Mouse (Mus musculus) layer of hippocampus, postnatal 14 days (tissue): Measurements from ENCODE around the gene Ephb1. TPM values are rescaled to one million over a fixed set of nuclear protein-coding genes. Genes with fewer than 3 reads are reported as not detected.

Experiments
- DNase-seq, 2 experiments: peaks; one replicate each; pipeline ENCODE4 v3.0.0; 2021 to 2022; ENCODE audit warnings: low spot score in 2 of 2, mixed read lengths in 1 of 2
- total RNA-seq, 2 experiments: library from RNA; stranded (reverse); gene quantifications; 2 replicates each; pipeline ENCODE4 v1.2.3; 2021

Ephb1 gene
- total RNA-seq, 2 experiments from 2014 or later: 46.2 to 48.5 TPM

DNA sequence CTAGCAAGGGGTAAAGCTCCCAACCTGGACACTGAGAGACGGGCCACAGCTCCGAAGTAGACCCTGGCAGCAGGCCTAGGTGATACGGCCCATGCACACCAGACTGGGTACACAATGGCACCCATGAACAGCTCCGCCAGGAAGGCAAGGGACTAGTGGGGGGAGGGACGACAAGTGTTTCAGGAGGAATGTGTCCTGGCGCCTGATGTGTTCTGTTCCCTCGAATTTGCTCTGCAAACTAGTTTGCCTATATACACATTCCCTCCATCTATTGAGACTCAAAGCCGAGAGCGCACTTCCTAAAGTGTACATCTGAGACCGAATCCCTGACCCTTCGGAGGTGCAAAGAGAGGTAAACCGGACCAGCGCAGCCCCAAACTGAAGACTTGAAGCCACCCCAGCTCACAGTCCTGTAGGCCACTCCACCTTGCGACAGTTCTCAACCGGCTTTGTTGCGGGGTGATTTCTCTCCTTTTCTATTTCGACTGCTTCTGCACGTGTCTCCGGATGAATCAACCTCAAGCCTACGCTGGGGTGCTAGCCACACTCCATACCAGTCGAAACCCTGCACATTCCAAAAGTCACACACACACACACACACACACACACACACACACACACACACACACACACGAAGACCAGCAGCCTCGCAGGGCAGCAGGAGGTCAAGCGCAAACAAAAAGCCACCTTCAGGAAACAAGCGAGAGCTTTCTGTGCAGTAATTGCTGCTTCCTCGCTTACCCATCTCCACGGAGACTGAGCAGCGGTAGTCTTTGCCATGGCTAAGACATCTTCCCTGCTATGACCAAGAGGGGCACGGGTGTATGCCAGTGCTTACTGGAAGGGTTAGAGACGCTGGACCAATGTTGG, 2.1 kb downstream of the Ephb1 start:
- no peak for DNase-seq

- DNase-seq: peak; percentile 21 to 42
Observed at GRCm38 (mm10) chr9:102351721-102352120, 2.8 kb downstream of the Ephb1 start.

DNA sequence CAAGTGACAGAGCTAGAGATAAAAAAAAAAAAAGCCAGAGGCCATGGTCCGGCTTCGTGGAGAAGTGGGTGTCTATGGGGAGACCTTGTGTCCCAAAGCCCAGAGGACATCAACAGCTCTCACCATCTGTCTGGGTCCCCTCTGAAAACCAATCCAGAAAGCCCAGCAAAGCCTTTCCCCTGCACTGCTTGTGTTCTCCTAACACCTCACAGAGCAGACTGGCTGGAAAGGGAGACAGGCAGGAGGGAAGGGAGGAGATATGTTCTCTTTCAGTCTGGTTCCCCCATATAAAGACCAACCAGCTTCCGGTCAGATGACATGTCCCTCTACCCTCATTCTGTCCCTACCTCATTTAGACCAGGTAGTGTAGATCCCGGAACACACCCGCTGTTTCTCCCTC, 3.3 kb downstream of the Ephb1 start:
- DNase-seq: no peak

GRCm38 (mm10) chr9:102350696-102351095, 3.8 kb downstream of the Ephb1 start:
- DNase-seq: no peak

DNA sequence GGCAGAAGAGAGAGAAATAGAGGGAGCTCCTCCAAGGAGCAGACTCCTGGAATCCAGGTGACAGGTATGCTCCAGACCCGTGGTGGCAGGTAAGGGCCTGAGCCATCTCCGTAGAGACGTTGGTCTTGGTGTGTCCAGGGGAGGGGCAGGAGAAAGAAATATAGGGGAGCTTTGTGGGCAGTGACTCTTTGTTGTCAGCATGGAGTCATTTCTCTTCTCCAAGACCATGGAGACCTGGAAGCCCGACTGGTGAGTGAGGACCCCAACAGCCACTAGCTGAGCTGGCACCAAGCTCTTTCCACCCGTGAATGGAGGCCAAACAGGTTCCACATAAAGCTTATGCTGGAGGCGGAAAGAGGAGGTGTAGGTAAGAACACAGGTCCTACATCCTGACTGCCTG, 4.4 kb downstream of the Ephb1 start:
- DNase-seq: no peak

DNA sequence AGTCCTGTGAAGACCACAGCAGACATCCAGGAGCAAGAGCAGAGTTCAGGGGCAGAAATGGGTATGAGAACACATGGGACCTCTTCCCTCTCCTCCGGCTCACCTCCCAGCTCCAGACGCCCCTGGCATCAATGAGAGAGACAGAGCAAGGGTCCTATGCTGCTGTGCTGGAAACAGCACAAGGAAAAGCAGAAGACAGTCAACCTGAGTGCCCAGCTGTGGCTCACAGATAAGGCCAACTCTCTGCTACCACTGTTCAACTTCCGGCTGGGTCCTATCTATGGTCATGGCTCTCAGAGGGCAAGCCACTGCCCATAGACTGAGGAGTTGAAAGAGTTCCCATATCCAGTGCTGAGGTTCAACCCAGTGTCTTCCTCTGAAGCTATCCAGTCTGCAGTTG, 7.7 kb downstream of the Ephb1 start:
- DNase-seq: no peak

- no peak for DNase-seq
Observed at GRCm38 (mm10) chr9:102345474-102345873, 9.0 kb downstream of the Ephb1 start.

DNA sequence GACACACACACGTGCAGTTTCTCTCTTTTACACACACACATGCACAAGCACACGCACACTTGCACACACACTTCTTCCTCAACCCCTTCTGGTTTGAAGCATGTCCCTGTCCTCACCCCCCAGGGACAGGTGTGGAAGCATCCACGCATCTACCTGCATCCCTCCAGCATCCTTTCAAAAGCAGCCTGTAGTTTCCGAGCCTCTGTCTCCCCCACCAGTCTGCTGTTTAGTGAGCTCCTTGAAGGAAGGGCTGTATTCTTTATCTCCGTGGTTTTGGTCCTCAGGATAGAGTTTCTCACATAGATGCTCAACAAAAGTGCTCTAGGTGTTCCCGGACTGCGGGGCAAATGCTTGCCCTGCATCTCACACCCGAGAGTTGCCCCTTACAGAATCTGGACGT, 9.4 kb downstream of the Ephb1 start:
- no peak for DNase-seq

DNA sequence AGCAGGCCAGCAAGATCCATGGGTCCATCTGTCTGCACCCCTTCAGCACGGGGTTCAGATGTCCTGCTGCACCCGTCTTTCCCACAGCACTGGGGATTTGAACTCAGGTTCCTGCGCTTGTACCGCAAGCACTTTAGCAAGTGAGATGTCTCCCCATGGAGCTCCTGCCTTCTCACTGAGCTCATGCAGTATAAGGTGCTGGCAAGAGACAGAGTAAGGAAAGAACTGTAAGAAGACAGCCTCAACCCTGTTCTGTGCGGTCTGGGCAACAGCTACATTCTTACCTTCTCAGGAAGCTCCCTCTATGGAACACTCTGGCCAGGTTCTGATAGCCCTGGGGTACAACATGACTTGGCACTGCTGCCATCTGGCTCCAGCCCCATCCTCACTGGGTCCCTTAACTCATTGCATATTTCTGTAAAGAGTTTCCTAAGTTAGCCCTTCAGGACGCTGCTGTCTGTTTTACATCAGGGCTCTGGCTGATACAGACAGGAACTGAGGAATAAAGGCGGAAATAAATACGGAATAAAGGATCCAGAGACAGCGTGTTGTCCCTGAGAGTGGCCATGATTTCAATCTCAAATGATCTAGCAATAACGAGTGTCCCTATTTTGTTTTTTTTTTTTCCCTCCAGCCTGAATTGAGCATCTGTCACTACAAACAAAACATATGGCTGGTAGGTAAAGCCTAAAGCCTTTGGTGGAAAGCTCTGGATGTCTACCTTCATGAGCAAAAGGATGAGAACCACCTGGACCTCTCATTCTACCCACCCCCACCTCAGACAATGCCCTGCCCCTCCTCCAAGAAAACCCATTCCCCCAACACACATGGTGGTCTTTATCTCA, 10.2 kb downstream of the Ephb1 start:
- DNase-seq: no peak

DNA sequence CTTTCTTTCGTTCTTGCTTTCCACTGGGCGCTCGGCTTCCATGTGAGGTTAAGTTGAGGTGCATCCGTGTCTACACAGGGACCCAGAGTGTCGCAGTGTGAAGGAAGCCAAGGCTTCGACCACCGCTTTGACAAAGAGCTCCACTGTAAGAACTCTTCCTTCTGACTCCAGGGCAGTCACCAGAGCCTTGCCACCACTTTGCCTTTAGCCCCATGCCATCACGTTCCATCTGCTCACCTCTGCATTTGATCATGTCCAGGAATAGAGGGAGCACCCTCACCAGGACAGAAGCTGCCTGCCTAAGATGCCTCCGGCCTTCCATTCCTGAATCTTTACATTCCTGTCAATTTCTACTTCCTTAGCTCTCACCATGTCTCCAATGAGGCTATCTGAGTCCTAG, 11.4 kb downstream of the Ephb1 start:
- DNase-seq: no peak

GRCm38 (mm10) chr9:102342026-102342425, 12.5 kb downstream of the Ephb1 start:
- no peak for DNase-seq

- no peak for DNase-seq
Observed at GRCm38 (mm10) chr9:102340768-102341167, 13.7 kb downstream of the Ephb1 start.

- DNase-seq: no peak
Observed at GRCm38 (mm10) chr9:102335571-102336282, 18.8 kb downstream of the Ephb1 start.

DNA sequence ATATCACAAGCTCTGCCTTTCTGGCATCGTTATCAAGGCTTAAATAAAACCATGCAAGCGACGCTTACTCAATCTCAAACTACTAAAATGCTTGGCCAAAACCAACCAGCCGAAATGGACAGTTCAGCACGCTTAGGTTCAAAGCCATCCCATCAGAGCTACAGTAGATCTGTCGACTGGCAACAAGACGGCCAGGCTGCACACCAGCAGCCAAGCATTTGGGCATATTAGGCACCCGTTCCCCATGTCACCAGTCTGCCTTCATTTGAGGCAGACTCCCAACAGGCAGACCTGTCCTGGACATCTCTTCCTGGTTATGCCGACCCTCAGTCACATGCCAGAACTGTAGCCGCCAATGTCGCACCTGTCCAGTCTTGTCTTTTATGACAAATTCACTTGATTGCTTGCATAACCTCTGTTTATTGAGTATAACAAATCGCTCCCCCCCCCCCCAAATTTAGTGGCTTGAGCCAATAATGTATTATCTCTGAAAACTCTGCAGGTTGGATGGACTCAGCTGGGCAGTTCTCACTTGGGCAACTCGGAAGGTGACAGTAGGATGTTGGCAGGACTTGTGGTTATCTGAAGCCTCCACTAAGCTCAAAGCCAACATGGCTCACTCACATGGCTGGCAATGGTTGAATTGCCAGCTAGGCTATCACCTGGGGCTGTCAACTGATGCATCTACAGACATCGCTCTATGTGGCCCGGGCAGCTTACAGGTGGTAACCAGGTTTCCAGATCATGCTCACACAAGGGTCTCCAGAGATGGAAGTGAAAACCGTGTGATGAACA, 24.0 kb downstream of the Ephb1 start:
- no peak for DNase-seq

- no peak for DNase-seq
Observed at GRCm38 (mm10) chr9:102327625-102328150, 26.8 kb downstream of the Ephb1 start.

GRCm38 (mm10) chr9:102315436-102315835, 39.1 kb downstream of the Ephb1 start:
- DNase-seq: no peak

- no peak for DNase-seq
Observed at GRCm38 (mm10) chr9:102314795-102315194, 39.7 kb downstream of the Ephb1 start.

GRCm38 (mm10) chr9:102310431-102310830, 44.1 kb downstream of the Ephb1 start:
- no peak for DNase-seq

DNA sequence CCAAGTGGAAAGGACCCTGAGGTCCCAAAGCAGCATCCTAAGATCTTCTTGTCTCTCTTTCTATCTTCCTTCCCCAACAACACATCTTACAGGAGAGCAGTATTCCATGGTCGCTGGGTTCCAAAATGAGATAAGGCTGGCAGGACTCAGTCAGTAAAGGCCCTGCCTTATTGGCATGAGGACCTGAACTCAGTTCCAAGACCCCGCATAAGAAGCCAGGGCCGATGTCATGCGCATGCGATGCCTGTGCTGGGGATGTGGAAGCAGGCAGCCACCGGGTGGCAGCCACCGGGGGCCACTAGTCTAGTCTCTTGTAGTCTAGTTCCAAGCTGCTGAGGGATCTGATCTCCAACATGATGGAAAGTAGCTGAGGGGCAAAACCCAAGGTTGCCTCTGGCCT, 45.2 kb downstream of the Ephb1 start:
- DNase-seq: no peak

DNA sequence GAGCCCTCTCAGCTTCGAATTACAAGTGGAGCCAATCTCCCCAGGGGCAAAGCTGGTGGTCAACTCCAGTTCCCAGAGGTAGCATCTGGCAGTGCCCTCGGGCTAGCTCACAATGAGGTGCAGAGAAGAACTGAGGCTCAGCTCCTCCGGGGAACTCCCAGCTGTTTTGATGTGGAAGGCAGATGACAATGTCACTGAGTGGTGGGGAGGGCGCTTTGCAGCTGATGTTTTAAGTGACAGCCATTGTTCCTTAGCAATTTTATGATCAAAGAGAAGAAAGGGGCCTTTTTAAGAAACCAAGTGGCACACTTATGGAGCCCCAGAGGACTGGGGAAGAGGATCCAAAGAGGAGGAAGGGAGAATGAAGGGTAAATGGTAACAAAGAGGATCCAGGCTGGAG, 46.8 kb downstream of the Ephb1 start:
- DNase-seq: no peak
